Mouse (Mus musculus): ENCODE measurements around the gene R3hcc1l. TPM values are rescaled to one million over a fixed set of nuclear protein-coding genes. Genes with fewer than 3 reads are reported as not detected.

Gene R3hcc1l
- polyA plus RNA-seq, 1 experiment from 2014 or later, result 21.4 TPM

GRCm38 (mm10) chr19:42608082-42608481 is 89.5 kb downstream of the R3hcc1l start:
- Histone ChIP-seq H3K27me3 (replicated peaks) (peaks cover 11% of the 10 kb centered on the region; the same call in 1 of the 2 replicates), H3K4me2 (replicated peaks) (no peak overlapping the region), H3K9me3 (no peaks in the 10 kb centered on the region), H3K9ac (no peak overlapping the region), H3K36me3 (no peaks in the 10 kb centered on the region), H3K4me3 (replicated peaks) (no peak overlapping the region), H3K27ac (no peak overlapping the region), H3K4me1 (replicated peaks) (peaks cover 6% of the 10 kb centered on the region)
- WGBS, result 91% methylated on average over 5 of the region's 5 CpGs
- ATAC-seq, result no peak

- Histone ChIP-seq H3K4me1 (replicated peaks) (peaks cover 9% of the 10 kb centered on the region), H3K27me3 (replicated peaks) (peaks cover 11% of the 10 kb centered on the region; the same call in 1 of the 2 replicates), H3K9ac (no peak overlapping the region), H3K36me3 (no peaks in the 10 kb centered on the region), H3K27ac (no peak overlapping the region), H3K4me2 (replicated peaks) (no peak overlapping the region), H3K4me3 (replicated peaks) (no peak overlapping the region), H3K9me3 (no peaks in the 10 kb centered on the region)
- 93% methylated on average over 3 of the region's 3 CpGs for WGBS
- ATAC-seq, result no peak
These were observed 91.2 kb downstream of the R3hcc1l start for GRCm38 (mm10) chr19:42609716-42610115.

DNA sequence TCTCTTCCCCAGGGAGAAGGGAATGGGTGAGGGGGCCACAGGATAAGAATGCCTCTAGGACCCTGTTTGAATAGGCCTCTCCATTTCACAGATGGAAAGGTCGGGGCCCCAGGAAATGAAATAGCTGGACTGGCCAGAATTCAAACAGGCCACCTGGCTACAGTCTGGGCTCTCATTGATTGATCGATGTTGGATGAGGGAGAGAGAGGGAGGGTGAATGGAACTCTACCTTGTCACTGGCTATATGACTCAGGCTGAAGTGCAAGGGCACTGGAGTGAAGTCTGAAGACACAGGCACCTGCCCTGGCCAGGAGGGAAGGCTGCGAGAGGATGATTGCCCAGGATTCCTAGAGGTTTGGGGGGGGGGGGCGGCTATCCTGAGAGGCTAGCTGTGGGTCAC is 93.2 kb downstream of the R3hcc1l start:
- Histone ChIP-seq H3K9me3 (no peaks in the 10 kb centered on the region), H3K4me3 (replicated peaks) (no peak overlapping the region), H3K9ac (no peak overlapping the region), H3K36me3 (no peaks in the 10 kb centered on the region), H3K4me1 (replicated peaks) (peaks cover 9% of the 10 kb centered on the region), H3K4me2 (replicated peaks) (peak overlapping the region; percentile 87; the same call in 1 of the 2 replicates), H3K27me3 (replicated peaks) (peaks cover 11% of the 10 kb centered on the region; the same call in 1 of the 2 replicates), H3K27ac (no peak overlapping the region)
- ATAC-seq, result no peak
- WGBS, result 81% methylated on average over 4 of the region's 4 CpGs

- Histone ChIP-seq H3K9me3 (no peaks in the 10 kb centered on the region), H3K4me2 (replicated peaks) (peak within 1 kb of the TSS; percentile 87), H3K36me3 (no peaks in the 10 kb centered on the region), H3K9ac (peak within 1 kb of the TSS; percentile 46), H3K4me3 (replicated peaks) (peak within 1 kb of the TSS; percentile 46), H3K27me3 (replicated peaks) (peaks cover 11% of the 10 kb centered on the region; the same call in 1 of the 2 replicates), H3K4me1 (replicated peaks) (peaks cover 9% of the 10 kb centered on the region), H3K27ac (0 out of 2 replicates have a peak within 1 kb of the TSS, but pooled peaks have one; percentile 9)
- ATAC-seq, result peak; percentile 84
- 2% methylated on average over 36 of the region's 37 CpGs for WGBS
These were observed 94.1 kb downstream of the R3hcc1l start, which contains the start of gene Loxl4 for GRCm38 (mm10) chr19:42612654-42613053. Loxl4 (minus strand) TSS chr19:42612813.

DNA sequence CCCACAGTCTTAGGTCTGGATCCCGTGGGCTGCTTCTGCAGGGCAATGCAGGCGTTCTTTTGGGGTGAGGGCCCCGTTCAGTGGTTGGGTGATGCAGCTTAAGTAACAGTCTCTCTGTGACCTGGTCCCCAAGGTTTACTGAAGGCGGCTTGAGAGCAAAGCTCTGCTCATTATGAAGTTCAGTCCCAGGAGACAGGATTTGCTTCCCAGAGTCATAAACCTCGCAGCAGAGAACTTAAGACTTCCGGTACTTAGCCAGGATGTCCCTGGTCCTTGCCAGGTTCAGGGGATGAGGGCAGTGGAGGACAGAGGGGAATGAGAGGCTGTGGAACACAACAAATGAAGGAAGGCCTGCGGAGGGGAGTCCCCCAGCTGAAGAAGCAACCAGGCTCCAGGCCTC is 94.6 kb downstream of the R3hcc1l start:
- Histone ChIP-seq H3K27me3 (replicated peaks) (peaks cover 11% of the 10 kb centered on the region; the same call in 1 of the 2 replicates), H3K4me3 (replicated peaks) (peak overlapping the region; percentile 46), H3K4me1 (replicated peaks) (peaks cover 9% of the 10 kb centered on the region), H3K36me3 (no peaks in the 10 kb centered on the region), H3K4me2 (replicated peaks) (peak overlapping the region; percentile 87), H3K9me3 (no peaks in the 10 kb centered on the region), H3K27ac (no peak overlapping the region), H3K9ac (peak overlapping the region; percentile 46)
- WGBS, result 15% methylated on average over 7 of the region's 7 CpGs
- ATAC-seq, result peak; percentile 34

- no peaks in the 10 kb centered on the region for H3K36me3 ChIP-seq
- no peak overlapping the region for H3K4me2 ChIP-seq (replicated peaks)
- ATAC-seq, result no peak
- H3K4me3 ChIP-seq (replicated peaks), result no peak overlapping the region
- peaks cover 11% of the 10 kb centered on the region; the same call in 1 of the 2 replicates for H3K27me3 ChIP-seq (replicated peaks)
- no peak overlapping the region for H3K9ac ChIP-seq
- peaks cover 9% of the 10 kb centered on the region for H3K4me1 ChIP-seq (replicated peaks)
- no peak overlapping the region for H3K27ac ChIP-seq
- no peaks in the 10 kb centered on the region for H3K9me3 ChIP-seq
- WGBS, result 68% methylated on average over 7 of the region's 7 CpGs
These were observed 95.2 kb downstream of the R3hcc1l start for GRCm38 (mm10) chr19:42613647-42614225.

DNA sequence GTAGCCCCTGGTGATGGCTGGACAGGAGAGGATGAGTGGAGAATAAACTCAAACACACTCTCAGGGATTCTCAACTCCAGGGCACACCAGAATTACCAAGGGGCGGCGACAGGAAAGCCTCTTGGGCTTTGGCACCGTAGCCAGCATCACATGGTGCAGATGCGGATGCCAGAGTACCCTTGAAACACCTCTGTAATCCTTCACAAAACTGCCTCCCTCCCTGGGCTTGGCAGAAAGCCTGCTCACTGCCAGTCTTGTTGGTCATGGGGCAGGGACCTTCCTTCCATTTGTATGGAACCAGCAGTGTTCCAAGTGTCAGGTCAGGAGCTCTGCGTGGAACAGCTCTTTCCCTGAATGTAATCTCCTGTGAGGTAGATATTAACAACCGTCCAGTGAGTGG is 109.5 kb downstream of the R3hcc1l start:
- H3K27ac ChIP-seq, result no peak overlapping the region
- no peaks in the 10 kb centered on the region for H3K36me3 ChIP-seq
- H3K4me2 ChIP-seq (replicated peaks), result no peak overlapping the region
- no peak overlapping the region for H3K4me3 ChIP-seq (replicated peaks)
- ATAC-seq, result no peak
- H3K4me1 ChIP-seq (replicated peaks), result peaks cover 5% of the 10 kb centered on the region
- H3K9ac ChIP-seq, result no peak overlapping the region
- WGBS, result 84% methylated on average over 6 of the region's 6 CpGs
- no peaks in the 10 kb centered on the region for H3K27me3 ChIP-seq (replicated peaks)
- H3K9me3 ChIP-seq, result no peaks in the 10 kb centered on the region

- Histone ChIP-seq H3K27ac (0 out of 2 replicates have a peak overlapping the region, but pooled peaks have one; percentile 40), H3K27me3 (replicated peaks) (no peaks in the 10 kb centered on the region), H3K9me3 (no peaks in the 10 kb centered on the region), H3K9ac (no peak overlapping the region), H3K4me1 (replicated peaks) (peaks cover 5% of the 10 kb centered on the region), H3K4me3 (replicated peaks) (no peak overlapping the region), H3K4me2 (replicated peaks) (peak overlapping the region; percentile 48), H3K36me3 (no peaks in the 10 kb centered on the region)
- WGBS, result 1% methylated on average over 8 of the region's 8 CpGs
- peak; percentile 62 for ATAC-seq
These were observed 113.0 kb downstream of the R3hcc1l start for GRCm38 (mm10) chr19:42631541-42631961.

- no peak for ATAC-seq
- Histone ChIP-seq H3K27ac (no peak overlapping the region), H3K9me3 (no peaks in the 10 kb centered on the region), H3K27me3 (replicated peaks) (no peaks in the 10 kb centered on the region), H3K4me1 (replicated peaks) (peaks cover 5% of the 10 kb centered on the region), H3K4me2 (replicated peaks) (no peak overlapping the region), H3K36me3 (no peaks in the 10 kb centered on the region), H3K4me3 (replicated peaks) (no peak overlapping the region), H3K9ac (no peak overlapping the region)
- WGBS, result 67% methylated on average over 4 of the region's 4 CpGs
These were observed 113.7 kb downstream of the R3hcc1l start for GRCm38 (mm10) chr19:42632301-42632700.

- Histone ChIP-seq H3K9me3 (no peaks in the 10 kb centered on the region), H3K36me3 (no peaks in the 10 kb centered on the region), H3K4me2 (replicated peaks) (no peak overlapping the region), H3K4me3 (replicated peaks) (no peak overlapping the region), H3K27ac (no peak overlapping the region), H3K4me1 (replicated peaks) (peaks cover 5% of the 10 kb centered on the region), H3K27me3 (replicated peaks) (no peaks in the 10 kb centered on the region), H3K9ac (no peak overlapping the region)
- 81% methylated on average over 2 of the region's 2 CpGs for WGBS
- no peak for ATAC-seq
These were observed 115.1 kb downstream of the R3hcc1l start for GRCm38 (mm10) chr19:42633650-42634049.

GRCm38 (mm10) chr19:42636631-42637030 is 118.1 kb downstream of the R3hcc1l start:
- no peak overlapping the region for H3K4me2 ChIP-seq (replicated peaks)
- no peak overlapping the region for H3K4me3 ChIP-seq (replicated peaks)
- no peaks in the 10 kb centered on the region for H3K36me3 ChIP-seq
- H3K4me1 ChIP-seq (replicated peaks), result peaks cover 10% of the 10 kb centered on the region
- no peaks in the 10 kb centered on the region for H3K27me3 ChIP-seq (replicated peaks)
- 46% methylated on average over 11 of the region's 11 CpGs for WGBS
- H3K27ac ChIP-seq, result no peak overlapping the region
- H3K9ac ChIP-seq, result no peak overlapping the region
- no peaks in the 10 kb centered on the region for H3K9me3 ChIP-seq
- no peak for ATAC-seq

GRCm38 (mm10) chr19:42638604-42639481 is 120.3 kb downstream of the R3hcc1l start:
- no peaks in the 10 kb centered on the region for H3K27me3 ChIP-seq (replicated peaks)
- no peaks in the 10 kb centered on the region for H3K9me3 ChIP-seq
- WGBS, result 16% methylated on average over 8 of the region's 8 CpGs
- peak overlapping the region; percentile 83 for H3K27ac ChIP-seq
- H3K4me1 ChIP-seq (replicated peaks), result peaks cover 9% of the 10 kb centered on the region
- H3K4me3 ChIP-seq (replicated peaks), result no peak overlapping the region
- H3K9ac ChIP-seq, result no peak overlapping the region
- H3K36me3 ChIP-seq, result no peaks in the 10 kb centered on the region
- peak; percentile 77 for ATAC-seq
- no peak overlapping the region; the same call in 1 of the 2 replicates for H3K4me2 ChIP-seq (replicated peaks)
